Mouse (Mus musculus) embryonic facial prominence, embryonic 15.5 days (tissue): ENCODE data around the gene Gm13279. TPM values are rescaled to one million over a fixed set of nuclear protein-coding genes. Genes with fewer than 3 reads are reported as not detected.
A peak's percentile ranks its signal among the peaks of the same experiment; 100 is the strongest.
"Not testable (repeated sequence)": the region's sequence is repeated elsewhere in the genome, so short reads cannot be mapped to it uniquely, and the experiment has no call there.

Source experiments
- ATAC-seq: fragments of 200-750 bp; cut with Nextera tagmentation; 2 replicates; pipeline ENCODE4 v1.8.0; 2017; ENCODE audit warnings: low read depth, moderate TSS enrichment; ENCODE audit not compliant: insufficient number of reproducible peaks, low FRiP score, low TSS enrichment
- H3K27ac ChIP-seq: fragments of 300-500 bp; sonication (generic); replicated peaks from 2 replicates; pipeline ENCODE4 v1.5.1; 2015; ENCODE audit warnings: mild to moderate bottlenecking, inconsistent platforms
- H3K27me3 ChIP-seq: fragments of 300-500 bp; sonication (generic); 2 replicates; pipeline ENCODE4 v1.6.1; 2015; ENCODE audit warnings: inconsistent platforms
- H3K36me3 ChIP-seq: fragments of 300-500 bp; sonication (generic); 2 replicates; pipeline ENCODE4 v1.6.1; 2015; ENCODE audit warnings: mild to moderate bottlenecking, inconsistent platforms
- H3K4me1 ChIP-seq: fragments of 300-500 bp; sonication (generic); 2 replicates; pipeline ENCODE4 v1.6.1; 2015; ENCODE audit warnings: inconsistent platforms
- H3K4me2 ChIP-seq: fragments of 300-500 bp; sonication (generic); replicated peaks from 2 replicates; pipeline ENCODE4 v1.6.1; 2015; ENCODE audit warnings: mild to moderate bottlenecking, inconsistent platforms
- H3K4me3 ChIP-seq: fragments of 300-500 bp; sonication (generic); replicated peaks from 2 replicates; pipeline ENCODE4 v1.5.1; 2015; ENCODE audit warnings: mild to moderate bottlenecking, inconsistent platforms
- H3K9ac ChIP-seq: fragments of 300-500 bp; sonication (generic); 2 replicates; pipeline ENCODE4 v1.6.1; 2015; ENCODE audit warnings: inconsistent platforms
- H3K9me3 ChIP-seq: fragments of 300-500 bp; sonication (generic); replicated peaks from 2 replicates; pipeline ENCODE4 v1.6.1; 2016; ENCODE audit warnings: inconsistent platforms
- WGBS: fragments of 180-500 bp; shearing (Covaris S2); methylation state at CpG from one replicate; pipeline ENCODE4 v1.1.7; 2015; 5-methylcytosine and 5-hydroxymethylcytosine counted together
- polyA plus RNA-seq: library from polyadenylated mRNA; unstranded; fragments of >200 nt; fragmentation: Nextera tagmentation; extraction: Ambion mirVana; gene quantifications from 2 replicates; pipeline ENCODE4 v1.2.1, GENCODE M21; 2015

Gm13279 gene
- polyA plus RNA-seq, 1 experiment from 2014 or later, result not detected

DNA sequence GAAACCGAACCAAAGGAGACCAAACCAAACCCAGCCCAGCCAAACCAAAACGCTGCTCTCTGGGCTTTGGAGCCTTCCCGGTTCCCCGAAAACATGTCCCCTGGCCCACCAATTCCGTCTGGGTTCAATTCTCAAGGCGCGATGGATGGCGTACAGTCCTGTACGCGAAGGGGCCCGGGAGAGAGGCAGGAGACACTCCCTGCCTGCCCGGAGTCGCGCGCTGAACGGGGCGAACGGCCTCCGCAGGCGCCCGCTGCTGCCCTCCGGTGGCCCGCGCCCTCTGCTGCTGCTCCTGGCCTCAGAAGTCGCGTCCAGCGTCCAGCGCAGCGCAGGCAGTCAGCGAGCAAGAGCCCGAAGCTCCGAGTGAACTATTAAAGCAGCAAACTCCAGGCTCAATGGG lies 23.7 kb upstream of the Gm13279 start, which contains the start of gene Gm13290:
TSS of gene Gm13290 (plus strand) at position 301 of the 400 bp plus-strand sequence.
- ATAC-seq, H3K36me3 ChIP-seq: not testable (repeated sequence)

GRCm38 (mm10) chr4:88776622-88777021 lies 20.6 kb upstream of the Gm13279 start, which contains the start of gene Gm13289:
Gene Gm13289, plus strand, starts transcription at chr4:88776922.
- not testable (repeated sequence) for ATAC-seq, H3K9ac ChIP-seq, H3K4me2 ChIP-seq, H3K27ac ChIP-seq, H3K4me1 ChIP-seq, H3K9me3 ChIP-seq, H3K4me3 ChIP-seq, H3K27me3 ChIP-seq, H3K36me3 ChIP-seq
- no CpG with 5 or more reads among the region's 29 CpGs for WGBS

More for the DNA sequence above, 23.7 kb upstream of the Gm13279 start, which contains the start of gene Gm13290:
- H3K9ac ChIP-seq, H3K4me1 ChIP-seq, H3K27me3 ChIP-seq, H3K4me3 ChIP-seq, H3K9me3 ChIP-seq, H3K27ac ChIP-seq, H3K4me2 ChIP-seq: not testable (repeated sequence)
- no CpG with 5 or more reads among the region's 32 CpGs for WGBS

DNA sequence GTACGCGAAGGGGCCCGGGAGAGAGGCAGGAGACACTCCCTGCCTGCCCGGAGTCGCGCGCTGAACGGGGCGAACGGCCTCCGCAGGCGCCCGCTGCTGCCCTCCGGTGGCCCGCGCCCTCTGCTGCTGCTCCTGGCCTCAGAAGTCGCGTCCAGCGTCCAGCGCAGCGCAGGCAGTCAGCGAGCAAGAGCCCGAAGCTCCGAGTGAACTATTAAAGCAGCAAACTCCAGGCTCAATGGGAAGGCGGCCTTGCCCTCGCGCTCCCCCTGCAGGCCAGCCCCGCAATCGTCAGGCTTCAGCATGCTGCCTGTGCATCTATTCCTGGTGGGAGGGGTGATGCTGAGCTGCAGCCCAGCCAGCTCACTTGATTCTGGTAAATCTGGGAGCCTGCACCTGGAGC lies 17.6 kb upstream of the Gm13279 start, which contains the start of gene Gm13272:
TSS of gene Gm13272 (plus strand) at position 301 of the 400 bp plus-strand sequence.
- H3K4me3 ChIP-seq, H3K4me1 ChIP-seq, H3K9ac ChIP-seq, ATAC-seq, H3K4me2 ChIP-seq, H3K9me3 ChIP-seq, H3K36me3 ChIP-seq, H3K27me3 ChIP-seq, H3K27ac ChIP-seq: not testable (repeated sequence)
- WGBS, result no CpG with 5 or more reads among the region's 29 CpGs

DNA sequence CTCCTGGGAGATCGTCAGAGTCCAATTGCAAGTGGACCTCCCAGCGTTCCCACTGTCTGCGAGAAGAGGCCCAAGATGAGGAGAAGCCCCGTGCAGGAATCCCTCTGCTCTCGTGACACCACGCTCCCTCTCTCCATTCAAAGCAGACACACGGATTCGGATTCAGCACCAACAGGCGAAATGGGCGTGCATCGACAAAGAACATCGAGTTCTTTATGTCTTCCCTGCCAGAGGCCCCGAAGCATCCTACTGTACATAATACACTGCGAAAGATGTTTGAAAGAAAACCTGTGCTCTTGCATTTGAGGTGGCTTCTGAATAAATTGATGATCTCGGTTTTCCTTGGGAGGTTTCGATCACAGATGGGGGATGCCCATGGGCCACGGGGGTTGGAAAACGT lies 16.9 kb upstream of the Gm13279 start:
- not testable (repeated sequence) for H3K36me3 ChIP-seq, H3K9me3 ChIP-seq, H3K27ac ChIP-seq, H3K4me1 ChIP-seq, ATAC-seq, H3K4me2 ChIP-seq, H3K4me3 ChIP-seq, H3K27me3 ChIP-seq, H3K9ac ChIP-seq
- WGBS, result 47% methylated on average over 16 of the region's 18 CpGs

- WGBS, result 13% methylated on average over 4 of the region's 7 CpGs
- Histone ChIP-seq H3K27ac (peak within 1 kb of the TSS; percentile 68), H3K4me3 (peak within 1 kb of the TSS; percentile 28), H3K4me2 (peak within 1 kb of the TSS; percentile 39)
- not testable (repeated sequence) for H3K9ac ChIP-seq, H3K9me3 ChIP-seq, H3K36me3 ChIP-seq, H3K4me1 ChIP-seq, ATAC-seq, H3K27me3 ChIP-seq
Observed at GRCm38 (mm10) chr4:88781831-88782230, 15.4 kb upstream of the Gm13279 start, which contains the start of gene Ifnz. Gene Ifnz, plus strand, starts transcription at chr4:88782131.

DNA sequence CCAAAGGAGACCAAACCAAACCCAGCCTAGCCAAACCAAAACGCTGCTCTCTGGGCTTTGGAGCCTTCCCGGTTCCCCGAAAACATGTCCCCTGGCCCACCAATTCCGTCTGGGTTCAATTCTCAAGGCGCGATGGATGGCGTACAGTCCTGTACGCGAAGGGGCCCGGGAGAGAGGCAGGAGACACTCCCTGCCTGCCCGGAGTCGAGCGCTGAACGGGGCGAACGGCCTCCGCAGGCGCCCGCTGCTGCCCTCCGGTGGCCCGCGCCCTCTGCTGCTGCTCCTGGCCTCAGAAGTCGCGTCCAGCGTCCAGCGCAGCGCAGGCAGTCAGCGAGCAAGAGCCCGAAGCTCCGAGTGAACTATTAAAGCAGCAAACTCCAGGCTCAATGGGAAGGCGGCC lies 14.9 kb upstream of the Gm13279 start:
- H3K27me3 ChIP-seq, ATAC-seq, H3K4me1 ChIP-seq, H3K36me3 ChIP-seq, H3K9ac ChIP-seq, H3K9me3 ChIP-seq: not testable (repeated sequence)
- peak overlapping the region; percentile 68 for H3K27ac ChIP-seq
- peak overlapping the region; percentile 28 for H3K4me3 ChIP-seq
- WGBS, result 0% methylated on average over 3 of the region's 31 CpGs
- H3K4me2 ChIP-seq, result peak overlapping the region; percentile 39

- not testable (repeated sequence) for H3K9me3 ChIP-seq, H3K4me3 ChIP-seq, H3K27ac ChIP-seq, ATAC-seq, H3K4me2 ChIP-seq, H3K4me1 ChIP-seq, H3K36me3 ChIP-seq, H3K9ac ChIP-seq, H3K27me3 ChIP-seq
- no CpG with 5 or more reads among the region's 27 CpGs for WGBS
Observed at GRCm38 (mm10) chr4:88785409-88785808, 11.8 kb upstream of the Gm13279 start, which contains the start of gene Gm13276. Gene Gm13276, plus strand, starts transcription at chr4:88785709.

DNA sequence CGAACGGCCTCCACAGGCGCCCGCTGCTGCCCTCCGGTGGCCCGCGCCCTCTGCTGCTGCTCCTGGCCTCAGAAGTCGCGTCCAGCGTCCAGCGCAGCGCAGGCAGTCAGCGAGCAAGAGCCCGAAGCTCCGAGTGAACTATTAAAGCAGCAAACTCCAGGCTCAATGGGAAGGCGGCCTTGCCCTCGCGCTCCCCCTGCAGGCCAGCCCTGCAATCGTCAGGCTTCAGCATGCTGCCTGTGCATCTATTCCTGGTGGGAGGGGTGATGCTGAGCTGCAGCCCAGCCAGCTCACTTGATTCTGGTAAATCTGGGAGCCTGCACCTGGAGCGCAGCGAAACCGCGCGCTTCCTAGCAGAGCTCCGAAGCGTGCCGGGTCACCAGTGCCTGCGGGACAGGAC lies 8.8 kb upstream of the Gm13279 start, which contains the start of gene Gm13277:
TSS of gene Gm13277 (plus strand) at position 231 of the 400 bp plus-strand sequence.
- H3K9me3 ChIP-seq, H3K27ac ChIP-seq, H3K4me2 ChIP-seq, H3K36me3 ChIP-seq, H3K4me1 ChIP-seq, ATAC-seq, H3K9ac ChIP-seq, H3K4me3 ChIP-seq, H3K27me3 ChIP-seq: not testable (repeated sequence)
- 0% methylated on average over 4 of the region's 28 CpGs for WGBS

DNA sequence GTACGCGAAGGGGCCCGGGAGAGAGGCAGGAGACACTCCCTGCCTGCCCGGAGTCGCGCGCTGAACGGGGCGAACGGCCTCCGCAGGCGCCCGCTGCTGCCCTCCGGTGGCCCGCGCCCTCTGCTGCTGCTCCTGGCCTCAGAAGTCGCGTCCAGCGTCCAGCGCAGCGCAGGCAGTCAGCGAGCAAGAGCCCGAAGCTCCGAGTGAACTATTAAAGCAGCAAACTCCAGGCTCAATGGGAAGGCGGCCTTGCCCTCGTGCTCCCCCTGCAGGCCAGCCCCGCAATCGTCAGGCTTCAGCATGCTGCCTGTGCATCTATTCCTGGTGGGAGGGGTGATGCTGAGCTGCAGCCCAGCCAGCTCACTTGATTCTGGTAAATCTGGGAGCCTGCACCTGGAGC lies 5.9 kb upstream of the Gm13279 start, which contains the start of gene Gm13278:
TSS of gene Gm13278 (plus strand) at position 301 of the 400 bp plus-strand sequence.
- H3K36me3 ChIP-seq, ATAC-seq, H3K9ac ChIP-seq, H3K4me2 ChIP-seq, H3K4me1 ChIP-seq, H3K4me3 ChIP-seq, H3K27ac ChIP-seq, H3K27me3 ChIP-seq, H3K9me3 ChIP-seq: not testable (repeated sequence)
- WGBS, result no CpG with 5 or more reads among the region's 28 CpGs

- H3K9me3 ChIP-seq, H3K36me3 ChIP-seq, ATAC-seq, H3K27ac ChIP-seq, H3K4me2 ChIP-seq, H3K4me3 ChIP-seq, H3K4me1 ChIP-seq, H3K27me3 ChIP-seq, H3K9ac ChIP-seq: not testable (repeated sequence)
- WGBS, result 0% methylated on average over 9 of the region's 52 CpGs
Observed at GRCm38 (mm10) chr4:88793936-88794675, 3.1 kb upstream of the Gm13279 start, which contains the start of gene Gm13275. Gene Gm13275, plus strand, starts transcription at chr4:88794487.

- H3K4me1 ChIP-seq, H3K4me2 ChIP-seq, H3K27me3 ChIP-seq, H3K27ac ChIP-seq, H3K9me3 ChIP-seq, H3K9ac ChIP-seq, H3K4me3 ChIP-seq, H3K36me3 ChIP-seq, ATAC-seq: not testable (repeated sequence)
- WGBS, result 9% methylated on average over 6 of the region's 7 CpGs
Observed at GRCm38 (mm10) chr4:88799365-88799764, 2.2 kb downstream of the Gm13279 start, which contains the start of gene Gm13285. Gene Gm13285, plus strand, starts transcription at chr4:88799665.
